Mouse (Mus musculus): ENCODE data around the gene Pecam1.

Gene Pecam1

DNA sequence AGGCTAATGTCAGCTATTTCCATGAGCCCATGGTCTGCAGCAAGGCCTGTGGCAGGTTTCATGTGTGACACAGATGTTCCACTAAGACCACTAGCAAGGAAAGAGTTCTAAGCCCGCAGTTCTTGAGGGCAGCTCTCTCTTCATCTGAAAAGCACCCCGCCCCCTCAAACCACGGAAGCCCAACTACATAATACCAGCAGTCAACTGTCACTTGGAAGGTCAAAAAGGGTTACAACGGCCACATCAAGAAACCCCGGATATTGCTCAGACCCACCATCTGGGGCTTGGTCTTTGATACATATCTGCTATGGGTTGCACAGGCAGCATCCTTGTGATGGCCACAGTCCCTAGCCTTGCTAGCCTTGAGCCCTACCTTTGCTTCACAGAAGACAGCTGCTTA, 62.1 kb downstream of the Pecam1 start:
- no peak for DNase-seq

DNA sequence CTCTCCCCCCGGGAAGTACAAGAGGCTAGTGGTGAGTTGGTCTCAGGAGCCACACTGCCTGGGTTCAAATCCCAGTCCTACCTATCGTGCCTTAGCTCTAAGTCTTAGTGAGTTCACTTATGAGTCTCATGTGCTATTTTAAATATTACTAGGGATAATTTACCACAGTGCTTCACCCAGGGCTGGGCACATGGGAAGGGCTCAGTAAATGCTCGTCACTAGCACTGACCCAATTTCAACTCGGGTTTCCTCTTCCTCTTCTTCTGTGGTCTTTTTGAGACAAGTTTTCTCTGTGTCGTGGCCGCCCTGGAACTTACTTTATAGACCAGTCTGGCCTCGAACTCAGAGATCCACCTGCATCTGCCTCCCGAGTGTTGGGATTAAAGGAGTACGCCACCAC, 63.1 kb downstream of the Pecam1 start:
- DNase-seq: no peak

DNA sequence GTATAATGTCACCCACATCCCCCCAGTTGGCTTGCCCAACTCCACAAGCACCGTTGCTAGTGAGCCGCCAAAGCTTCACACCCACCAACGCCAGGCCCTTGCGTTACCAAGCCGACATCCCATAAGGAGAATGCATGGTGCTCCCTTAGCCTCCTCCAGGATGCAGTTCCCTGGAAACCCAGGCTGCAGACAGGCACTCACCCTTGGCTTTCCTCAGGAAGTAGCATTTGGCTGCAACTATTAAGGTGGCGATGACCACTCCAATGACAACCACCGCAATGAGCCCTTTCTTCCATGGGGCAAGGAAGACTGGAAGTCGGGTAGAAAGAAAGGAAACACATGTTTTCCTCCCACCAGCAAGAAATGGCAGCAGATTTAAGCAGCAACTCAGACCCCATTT, 66.4 kb downstream of the Pecam1 start:
- DNase-seq: no peak

DNA sequence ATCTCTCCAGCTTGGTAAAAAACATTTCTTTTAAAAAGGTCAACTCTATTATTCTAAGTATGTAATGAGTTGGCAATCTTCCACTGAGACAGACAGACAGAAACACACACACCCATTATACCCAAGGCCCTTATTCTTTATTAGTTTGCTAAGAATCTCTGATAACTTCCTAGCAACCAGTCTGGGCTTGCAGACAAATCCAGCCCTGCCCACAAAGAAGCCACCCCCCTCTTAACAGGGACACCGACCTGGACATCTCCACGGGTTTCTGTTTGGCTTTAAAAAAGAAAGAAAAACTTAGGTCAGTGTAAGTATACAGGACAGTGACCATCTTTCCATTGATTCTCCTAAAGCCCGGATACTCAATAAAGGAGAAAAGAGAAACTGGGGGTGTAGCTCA, 67.1 kb downstream of the Pecam1 start:
- peak in 1 of 2 experiments; percentile 36 for DNase-seq

DNA sequence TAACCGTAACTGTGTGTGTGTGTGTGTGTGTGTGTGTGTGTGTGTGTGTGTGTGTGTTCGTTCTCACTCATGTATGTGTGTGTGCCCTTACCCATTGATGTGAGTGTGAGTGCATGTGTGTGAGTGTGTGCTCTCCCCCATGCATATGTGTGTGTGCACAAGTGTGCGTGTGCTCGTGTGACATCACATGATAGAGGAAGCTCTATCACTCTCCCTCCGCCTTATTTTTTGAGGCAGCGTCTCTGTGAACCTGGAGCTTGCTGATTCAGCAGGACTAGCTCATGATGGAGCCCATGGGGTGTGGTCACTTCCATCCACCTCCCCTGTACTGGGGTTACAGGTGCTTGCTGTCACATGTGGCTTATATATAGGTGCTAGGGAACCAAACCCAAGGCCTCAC, 69.3 kb downstream of the Pecam1 start:
- DNase-seq: no peak

DNA sequence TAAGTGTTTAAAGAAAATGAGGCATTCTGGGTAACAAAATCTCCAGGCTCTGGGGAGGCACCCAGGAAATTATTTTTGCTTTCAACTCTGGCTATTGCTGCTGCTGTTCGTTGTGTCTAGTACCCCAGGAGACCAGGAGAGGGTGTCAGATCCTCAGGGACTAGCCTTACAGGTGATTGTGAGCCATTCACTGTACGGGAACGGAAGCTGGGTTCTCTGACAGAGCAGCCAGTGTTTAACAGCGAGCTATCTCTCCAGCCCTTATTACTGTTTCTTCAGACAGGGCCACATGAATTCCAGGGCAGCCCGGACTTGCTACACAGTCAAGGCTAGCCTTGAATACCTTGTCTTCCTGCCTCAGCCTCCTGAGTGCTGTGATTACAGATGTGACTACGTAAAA, 70.6 kb downstream of the Pecam1 start:
- DNase-seq: peak; percentile 49 to 64

DNA sequence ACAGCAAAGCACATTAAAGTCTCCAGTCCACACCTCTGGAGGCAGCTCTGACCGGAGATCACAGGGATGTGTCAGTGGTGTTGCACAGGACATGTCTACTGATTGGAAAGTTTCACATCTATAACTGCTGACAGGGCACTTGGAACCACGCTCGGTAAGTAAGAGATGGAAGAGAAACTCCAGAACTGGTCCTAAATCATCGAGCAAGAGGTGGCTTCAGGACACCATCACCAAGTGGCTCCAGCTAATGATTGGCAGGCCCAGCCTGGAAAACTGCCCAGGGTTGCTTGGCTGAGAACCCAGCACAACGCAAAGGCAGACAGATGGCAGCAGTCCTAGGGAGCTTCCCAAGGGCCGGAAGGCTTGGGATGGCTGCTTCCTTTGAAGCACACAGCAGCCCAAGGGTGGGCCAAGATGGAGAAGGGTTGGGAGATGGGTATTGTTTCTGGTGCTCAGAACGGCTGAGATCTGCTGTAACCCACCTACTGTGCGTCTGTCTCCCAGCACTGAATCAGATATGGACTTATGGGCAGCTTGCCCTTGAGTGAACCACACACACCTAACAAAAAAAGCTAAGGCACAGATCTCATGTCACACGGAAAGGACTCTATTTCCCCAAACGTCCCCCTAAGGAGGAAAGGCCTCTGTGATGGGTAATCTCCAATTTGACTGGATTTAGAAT, 72.4 kb downstream of the Pecam1 start:
- peak; percentile 85 to 90 for DNase-seq

DNA sequence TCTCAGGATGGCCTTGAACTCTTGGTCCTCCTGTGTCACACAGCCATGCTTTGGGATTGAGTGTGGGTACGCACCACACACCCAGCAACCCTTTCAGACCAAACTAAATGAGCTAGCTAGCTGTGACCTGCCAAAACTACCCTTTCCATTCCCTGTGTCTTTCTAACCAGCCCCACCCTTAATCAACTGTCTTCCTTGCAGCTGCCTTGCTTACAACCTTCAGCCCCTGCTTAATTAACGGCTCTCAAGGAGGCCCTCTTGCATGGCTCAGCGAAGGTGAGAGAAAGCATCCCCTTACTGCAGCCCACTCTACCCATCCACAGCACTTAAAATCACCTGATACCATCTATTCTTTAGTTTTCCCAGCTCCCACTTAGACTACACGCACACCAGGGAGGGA, 73.1 kb downstream of the Pecam1 start:
- DNase-seq: no peak

DNA sequence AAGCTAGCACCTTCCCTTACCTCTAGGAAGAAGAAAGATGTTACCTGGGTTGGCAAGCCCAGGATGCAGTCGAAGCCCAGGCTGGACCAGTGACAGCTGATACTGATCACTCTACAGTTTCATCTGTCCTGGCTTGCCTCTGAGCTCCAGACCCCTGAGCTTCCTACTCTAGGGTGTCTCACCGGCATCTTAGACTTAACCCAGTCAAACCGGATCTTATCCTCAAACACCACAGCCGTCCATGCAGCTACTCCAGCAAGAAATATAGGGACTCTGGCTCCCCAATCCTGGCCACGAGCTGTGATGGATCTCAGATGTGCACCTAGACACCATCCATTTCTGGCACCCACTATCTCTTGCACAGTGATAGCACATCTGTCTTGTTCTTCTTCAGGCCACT, 74.6 kb downstream of the Pecam1 start:
- DNase-seq: no peak

DNA sequence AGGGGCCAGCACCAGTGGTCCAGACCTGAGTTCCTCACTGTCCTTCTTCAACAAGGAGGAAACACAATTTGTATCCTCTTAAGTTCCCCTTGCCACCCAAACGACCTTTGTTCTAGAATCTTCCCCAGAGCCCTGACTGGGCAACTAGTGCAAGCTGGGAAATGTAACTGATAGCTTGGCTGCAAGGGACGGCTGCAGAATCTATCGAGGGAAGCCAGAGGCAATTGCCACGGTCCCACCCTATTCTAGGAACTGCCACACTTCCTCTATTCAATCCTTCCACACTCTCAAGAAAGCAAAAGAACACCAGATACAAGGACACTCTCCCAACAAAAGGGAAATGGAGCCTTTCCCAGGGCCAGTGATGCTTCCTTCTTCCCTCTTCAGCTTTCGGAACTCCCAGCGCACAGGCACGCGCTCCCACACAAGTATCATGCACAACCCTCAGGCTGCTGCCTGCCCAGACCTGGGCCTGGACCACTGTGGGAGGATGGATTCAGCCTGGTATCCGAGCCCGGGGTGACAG, 75.2 kb downstream of the Pecam1 start:
- DNase-seq: peak; percentile 78 to 79

DNA sequence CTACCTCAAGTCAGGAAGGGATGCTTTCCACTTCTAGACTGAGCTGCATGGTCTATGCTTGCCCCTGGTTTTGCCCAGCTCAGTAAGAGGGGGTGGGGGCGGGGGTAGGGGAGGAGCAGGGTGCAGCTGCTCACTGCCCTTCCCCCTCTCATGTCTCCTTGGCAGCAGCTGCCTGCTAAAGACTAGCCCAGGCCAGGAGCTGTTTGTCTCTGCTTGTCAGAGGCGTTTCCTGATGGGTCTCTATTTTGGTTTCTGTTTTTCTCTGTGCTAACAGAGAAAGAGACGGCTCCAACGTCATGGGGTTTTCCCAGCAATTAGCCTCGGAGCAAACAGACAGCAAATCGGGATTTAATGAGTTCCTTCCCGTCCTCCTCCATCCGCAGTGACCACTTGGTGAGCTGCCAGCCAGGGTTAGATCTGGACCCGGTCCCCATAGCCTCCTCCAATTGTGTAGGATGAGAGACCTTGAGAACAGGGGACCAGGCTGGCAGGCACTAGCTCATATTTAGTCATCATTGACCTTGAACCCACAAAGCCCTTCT, 75.7 kb downstream of the Pecam1 start:
- peak; percentile 86 to 89 for DNase-seq

DNA sequence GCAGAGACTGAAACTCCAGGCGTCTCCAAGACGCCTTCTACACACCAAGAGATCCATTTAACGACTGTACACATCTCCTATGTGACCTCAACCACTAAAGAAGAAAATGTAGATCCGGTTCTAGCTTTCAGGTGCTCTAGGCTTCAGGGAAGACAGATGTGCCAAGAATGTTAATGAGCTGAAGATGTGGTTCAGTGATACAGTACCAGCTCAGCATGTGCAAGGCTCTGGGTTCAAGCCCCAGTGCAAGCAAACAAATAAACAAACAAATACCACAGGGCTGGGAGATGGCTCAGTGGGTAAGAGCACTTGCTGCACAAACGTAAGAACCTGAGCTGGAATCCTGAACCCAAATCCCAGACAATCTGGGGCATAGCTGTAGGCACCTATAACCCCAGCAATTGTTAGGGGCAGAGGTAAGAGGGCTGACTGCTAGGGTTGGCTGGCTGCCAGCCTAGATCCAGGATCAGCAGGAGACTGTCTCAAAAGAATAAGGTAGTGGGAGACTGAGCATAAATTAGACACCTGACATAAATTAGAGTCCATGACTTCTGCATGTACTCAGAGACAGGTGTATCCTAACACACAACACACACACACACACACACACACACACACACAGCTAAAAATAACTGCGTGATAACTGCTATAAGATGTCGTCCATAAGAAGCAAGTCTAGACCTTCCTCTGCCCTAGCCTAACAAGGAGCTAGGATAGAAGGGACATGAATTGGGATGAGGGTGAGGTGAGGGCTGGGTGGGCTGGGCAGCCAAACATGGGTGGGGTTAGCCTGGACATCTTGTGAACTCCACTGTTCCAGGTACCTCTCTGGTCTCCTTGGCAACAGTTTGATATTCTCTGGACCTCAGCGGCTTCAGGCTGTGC, 76.5 kb downstream of the Pecam1 start:
- no peak for DNase-seq

DNA sequence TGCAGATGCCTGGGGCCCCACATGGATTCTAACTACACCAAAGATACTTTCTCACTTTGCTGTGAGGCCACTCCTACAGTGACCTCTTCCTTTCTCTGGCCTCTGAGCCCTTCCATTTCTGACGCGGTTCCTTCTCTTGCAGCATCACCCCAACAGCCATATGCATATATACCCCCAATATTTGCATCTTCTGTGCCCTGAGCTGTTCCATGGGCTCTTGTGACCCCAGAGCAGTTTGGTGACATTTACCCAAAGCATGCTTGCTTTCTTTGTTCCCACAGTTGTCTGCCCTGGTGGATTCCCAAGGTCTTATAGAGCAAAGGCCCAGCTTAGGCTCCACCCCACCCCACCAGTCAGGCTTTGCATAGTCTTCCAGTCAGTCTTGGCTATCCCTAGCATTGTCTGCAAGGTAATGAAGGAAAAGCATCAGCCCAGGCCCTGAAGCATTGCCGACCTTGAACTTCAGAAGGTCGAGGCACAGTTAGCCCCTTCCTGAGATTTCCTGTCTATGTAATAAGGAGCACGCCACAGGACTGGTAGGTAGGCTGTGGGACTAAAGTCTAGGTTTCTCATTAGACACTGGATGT, 77.4 kb downstream of the Pecam1 start:
- no peak for DNase-seq

DNA sequence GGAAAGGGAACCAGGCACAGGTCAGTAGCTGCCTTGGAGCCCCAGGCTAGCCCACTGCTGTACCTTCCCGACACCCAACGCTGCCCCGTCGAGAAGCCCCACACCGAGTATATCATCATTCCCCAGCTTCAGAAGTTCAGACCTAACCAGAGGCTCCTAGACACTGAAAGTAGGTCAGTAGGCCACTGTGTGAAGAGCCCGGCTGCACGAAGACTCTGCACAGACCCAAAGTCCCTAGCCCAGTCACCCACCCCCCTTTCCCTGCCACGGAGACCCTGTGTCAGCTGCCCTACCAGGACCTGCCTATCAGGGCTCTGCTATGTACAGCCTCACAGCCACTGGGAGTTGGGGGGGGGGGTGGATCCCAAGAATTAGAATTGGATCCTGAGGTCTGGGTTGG, 78.6 kb downstream of the Pecam1 start:
- no peak for DNase-seq

DNA sequence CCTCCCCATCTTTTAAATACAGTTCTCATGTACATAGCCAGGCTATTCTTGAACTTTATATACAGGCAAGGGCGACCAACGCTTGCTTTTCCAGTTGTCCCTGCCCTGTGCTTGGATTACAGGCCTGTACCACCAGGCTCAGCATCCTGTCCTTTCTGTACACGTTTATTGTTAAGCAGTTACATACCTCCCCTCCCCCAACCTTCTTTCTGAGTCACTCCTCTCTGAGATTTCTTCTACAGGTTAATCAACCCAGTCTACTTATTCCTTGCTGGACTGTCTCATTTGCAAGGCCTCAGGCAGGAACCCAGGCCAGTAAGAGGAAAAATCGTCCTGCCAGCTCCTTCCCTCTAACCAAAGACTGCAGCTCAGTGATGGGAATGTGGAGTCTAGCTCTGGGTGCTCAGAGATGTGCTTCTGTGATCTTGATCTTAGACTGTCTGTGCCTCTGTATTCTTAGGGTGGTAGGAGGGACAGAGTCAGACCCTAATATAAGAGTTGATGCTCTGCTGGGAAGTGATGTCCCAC, 79.4 kb downstream of the Pecam1 start:
- no peak for DNase-seq

DNA sequence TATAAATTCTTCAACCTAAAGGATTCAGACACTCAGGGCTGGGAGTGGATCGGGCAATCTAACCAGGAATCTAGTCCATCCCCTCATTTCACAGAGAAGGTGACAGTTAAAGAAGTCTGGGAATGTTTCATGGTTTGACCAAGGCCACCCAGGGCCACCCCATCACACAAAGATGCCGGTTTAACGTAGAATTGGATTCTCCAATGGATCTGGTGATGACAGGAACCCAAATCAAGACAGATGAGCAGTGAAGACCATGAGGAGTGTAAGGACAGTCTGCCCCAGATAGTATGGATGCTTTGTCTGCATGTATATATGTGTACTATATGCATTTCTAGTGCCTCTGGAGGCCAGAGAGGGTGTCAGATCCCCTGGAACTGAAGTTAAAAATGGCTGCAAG, 80.2 kb downstream of the Pecam1 start:
- DNase-seq: no peak

DNA sequence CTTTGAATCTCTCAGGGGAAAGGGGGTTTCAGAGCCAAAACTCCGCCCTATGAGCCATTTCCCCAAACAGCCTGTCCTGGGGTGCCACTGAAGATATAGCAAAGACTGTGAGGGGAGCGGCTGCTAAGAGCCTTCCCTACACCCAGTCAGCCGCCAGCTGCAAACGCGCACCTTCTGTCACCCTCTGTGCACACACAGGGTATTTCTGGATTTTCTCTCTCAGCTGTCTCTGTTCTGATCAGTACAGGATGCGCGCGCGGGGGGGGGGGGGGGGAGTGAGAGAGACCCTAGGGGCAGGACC, 80.6 kb downstream of the Pecam1 start:
- DNase-seq: peak; percentile 64 to 69

DNA sequence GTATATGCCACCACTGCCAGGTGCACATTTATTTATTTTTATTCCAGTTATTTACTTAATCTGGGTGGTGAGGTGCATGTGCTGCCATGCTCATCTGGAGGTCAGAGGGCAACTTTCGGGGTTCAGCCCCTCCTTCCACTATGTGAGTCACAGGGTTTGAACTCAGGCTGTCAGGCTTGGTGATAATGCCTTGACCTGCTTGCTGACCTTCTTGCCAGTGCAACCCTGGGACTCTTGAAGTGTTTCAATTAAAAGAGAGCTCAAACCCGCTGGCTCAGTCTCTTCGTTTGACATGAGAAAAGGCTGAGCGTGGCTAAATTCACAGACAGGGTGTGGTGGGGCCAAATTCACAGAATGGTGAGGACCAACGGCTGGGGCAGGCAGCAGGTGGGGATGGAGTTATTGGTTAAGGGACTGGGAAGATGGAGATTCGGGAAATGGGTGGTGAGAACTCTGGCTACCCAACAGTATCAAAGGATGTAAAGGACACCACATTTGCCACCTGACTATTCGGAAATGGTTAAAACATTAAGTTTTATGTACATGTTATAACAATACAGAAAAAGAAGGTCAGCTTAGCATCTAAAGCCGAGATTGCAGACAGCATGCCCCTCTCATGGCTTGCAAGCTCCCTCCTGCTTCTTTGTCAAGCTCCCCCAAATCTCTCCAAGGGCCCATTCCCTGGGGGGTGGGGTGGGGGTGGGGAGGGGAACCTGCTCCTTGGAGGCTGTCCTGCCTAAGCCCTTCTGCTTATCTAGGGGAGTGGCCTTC, 81.1 kb downstream of the Pecam1 start:
- no peak for DNase-seq

DNA sequence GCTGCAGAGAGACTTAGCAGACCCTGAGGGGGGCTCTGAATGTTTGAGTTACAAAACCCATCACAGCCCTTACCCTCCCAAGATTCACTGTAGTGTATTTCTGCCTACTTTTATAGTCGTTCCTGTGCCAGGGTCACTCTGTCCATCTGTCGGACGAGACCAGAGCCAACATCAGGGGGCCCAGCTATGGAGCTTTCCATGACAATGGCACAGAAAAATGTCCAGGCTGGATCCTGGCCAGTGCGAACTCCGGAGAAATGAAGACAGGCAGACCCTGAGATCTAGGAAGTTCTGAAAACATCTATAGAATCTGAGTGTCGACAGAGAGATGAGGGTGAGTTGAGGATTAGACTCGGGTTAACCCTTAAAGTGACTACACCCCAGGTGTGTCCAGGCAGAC, 82.1 kb downstream of the Pecam1 start:
- no peak for DNase-seq

DNA sequence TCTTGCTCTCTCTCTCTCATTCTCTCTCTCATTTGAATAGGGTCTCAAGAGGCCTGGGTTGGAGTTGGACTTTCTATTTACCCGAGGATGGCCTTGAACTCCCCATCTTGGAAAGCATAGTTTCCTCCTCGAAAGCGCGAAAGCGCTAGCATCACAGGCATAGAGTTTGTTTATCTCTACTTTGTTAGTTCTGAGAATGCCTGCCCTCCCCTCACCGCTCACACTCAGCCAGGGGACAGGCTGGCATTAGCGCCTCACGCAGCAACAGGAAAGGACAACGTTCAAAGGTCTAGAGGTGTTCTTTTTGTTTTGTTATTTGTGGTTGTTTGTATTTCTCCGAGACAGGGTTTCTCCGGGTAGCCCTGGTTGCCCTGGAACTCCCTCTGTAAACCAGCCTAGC, 82.6 kb downstream of the Pecam1 start:
- no peak for DNase-seq

DNA sequence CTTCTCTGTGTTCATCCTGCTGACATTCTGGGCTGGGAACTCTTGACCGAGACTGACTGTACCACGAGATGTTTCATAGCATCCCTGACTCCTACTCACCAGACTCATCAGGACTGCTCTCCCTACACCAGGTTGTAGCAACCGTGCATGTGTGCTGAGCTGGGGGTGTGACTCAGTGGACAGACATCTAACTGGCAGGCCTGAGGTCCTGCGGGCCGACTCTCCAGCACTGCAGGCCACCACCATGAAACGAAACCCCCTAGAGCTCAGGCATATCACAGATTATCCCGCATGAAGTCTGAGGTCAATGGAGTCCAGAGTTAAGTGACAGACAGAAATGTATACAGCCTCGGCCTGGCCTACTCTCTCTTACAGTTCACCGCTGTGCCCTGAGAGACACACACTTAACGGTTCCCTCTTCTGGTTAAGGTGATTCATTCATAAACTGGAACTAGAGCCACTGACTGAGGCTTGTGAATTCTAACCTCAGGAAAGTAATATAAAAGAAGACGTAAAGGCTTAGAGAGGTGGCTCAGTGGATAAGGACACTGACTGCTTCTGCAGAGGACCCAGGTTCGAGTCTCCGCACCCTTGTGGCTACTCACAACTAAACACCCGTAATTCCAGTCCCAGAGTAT, 83.8 kb downstream of the Pecam1 start:
- DNase-seq: no peak

DNA sequence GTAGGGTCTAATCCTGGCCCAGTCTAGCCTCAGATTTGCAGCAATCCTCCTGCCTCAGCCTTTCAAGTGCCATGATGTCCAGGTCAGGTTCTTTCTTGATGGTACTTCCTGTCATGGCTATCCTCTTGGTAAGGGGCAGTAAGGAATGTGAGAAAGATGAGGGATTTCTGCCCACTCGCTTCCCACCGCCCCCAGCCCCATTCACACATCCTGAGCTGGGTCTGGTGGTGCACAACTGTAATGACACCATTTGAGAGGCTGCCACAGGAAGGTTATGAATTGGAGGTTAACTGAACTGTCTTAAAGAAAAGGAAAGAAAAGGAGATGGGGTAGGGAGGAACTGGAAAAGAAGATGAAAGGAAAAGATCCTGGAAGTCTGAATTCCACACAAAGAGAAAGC, 84.6 kb downstream of the Pecam1 start:
- no peak for DNase-seq

All from lung, adult 18-20 months (tissue).